Mouse (Mus musculus) testis, adult 2 months (tissue): ENCODE data around the gene Slc39a12.

Experiments
- CTCF ChIP-seq: fragments of 200-500 bp; IDR thresholded peaks from 2 replicates; pipeline ENCODE4 v1.5.1; 2012; ENCODE audit warnings: low read depth, mild to moderate bottlenecking, inconsistent platforms, low read length, moderate library complexity; ENCODE audit not compliant: control insufficient read depth, insufficient read depth, insufficient replicate concordance
- POLR2A ChIP-seq: fragments of 200-500 bp; IDR thresholded peaks from 2 replicates; pipeline ENCODE4 v1.6.1; 2012; ENCODE audit warnings: low read depth, mild to moderate bottlenecking, inconsistent platforms, low read length, moderate library complexity; ENCODE audit not compliant: control insufficient read depth

GRCm38 (mm10) chr2:14464438-14464837 is 76.3 kb downstream of the Slc39a12 start:
- TF ChIP-seq CTCF (no peak), POLR2A (no peak)
